Mouse (Mus musculus) megakaryocyte, adult 5-6 weeks (primary cell): ENCODE measurements around the gene Neurog3. TPM values are rescaled to one million over a fixed set of nuclear protein-coding genes. Genes with fewer than 3 reads are reported as not detected.

Source experiments
- ATAC-seq: 2 replicates; pipeline ENCODE4 v1.8.0; 2016; ENCODE audit warnings: mild to moderate bottlenecking, inconsistent platforms; ENCODE audit not compliant: poor library complexity, severe bottlenecking
- total RNA-seq, 2 experiments: library from RNA; stranded (forward) in 1 of 2; stranded (reverse) in 1 of 2; fragments of 153-499, 151-499 nt in 1 of 2; fragments of 221-1000, 200-1000 nt in 1 of 2; gene quantifications; 2 replicates each; pipeline versions ENCODE4 v1.2.3 to v1.2.4; 2015 to 2017

Gene Neurog3
- total RNA-seq, 2 experiments from 2014 or later = not detected

DNA sequence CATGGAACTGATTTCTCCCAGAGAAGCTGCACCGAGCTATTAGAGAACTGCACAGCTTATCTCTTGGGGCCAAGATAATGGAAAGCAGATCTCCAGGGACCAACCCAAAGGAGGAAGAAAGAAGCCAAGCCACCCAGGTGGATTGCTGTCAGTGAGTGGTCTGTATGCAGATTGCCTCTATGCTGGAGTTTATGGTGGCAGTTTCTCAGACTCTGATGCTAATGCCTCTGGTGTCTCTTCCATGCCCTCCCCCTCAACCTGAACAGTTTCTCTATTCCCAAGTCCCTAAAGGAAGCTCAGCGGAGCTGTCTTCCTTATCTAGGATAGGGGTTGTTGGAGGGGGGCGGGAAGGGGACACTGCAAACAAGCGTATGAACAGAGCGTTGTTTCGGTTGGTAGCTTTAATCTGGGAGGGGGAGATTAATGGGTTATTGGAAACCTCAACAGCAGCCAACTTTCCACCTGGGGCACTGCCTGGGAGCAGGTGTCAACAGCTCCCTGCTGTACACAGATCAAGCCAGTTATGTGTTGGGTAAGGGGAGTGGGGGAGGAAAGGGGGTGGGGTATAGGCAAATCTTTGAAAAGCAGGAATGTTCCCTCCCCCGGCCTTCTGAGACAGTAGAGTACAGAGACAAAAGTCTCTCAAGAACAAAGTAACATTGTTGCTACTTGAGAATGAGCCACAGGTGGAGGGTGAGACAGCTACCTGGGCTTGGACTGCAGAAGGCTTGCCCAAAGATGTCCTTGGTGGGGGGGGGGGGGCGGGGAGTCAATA, 3.0 kb downstream of the Neurog3 start:
- no peak for ATAC-seq

DNA sequence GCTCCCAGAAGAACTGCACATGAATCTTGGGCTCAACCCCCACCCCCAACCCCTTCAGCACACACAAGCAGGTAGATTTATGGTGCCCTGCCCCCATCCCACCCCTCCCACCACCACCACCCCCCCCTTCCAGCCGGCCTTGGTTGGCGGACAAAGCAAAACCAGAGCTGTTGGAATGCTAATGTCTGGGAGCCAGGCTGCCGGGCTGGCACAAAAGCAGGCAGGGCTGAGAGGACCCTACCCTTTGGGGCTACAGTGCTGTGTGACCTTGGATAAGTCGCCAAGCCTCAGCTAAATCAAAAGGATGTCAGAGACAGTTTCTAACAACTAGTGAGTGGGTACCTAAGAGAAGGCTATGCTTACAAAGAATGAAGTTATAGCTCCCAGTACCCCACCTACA, 4.3 kb downstream of the Neurog3 start:
- no peak for ATAC-seq

DNA sequence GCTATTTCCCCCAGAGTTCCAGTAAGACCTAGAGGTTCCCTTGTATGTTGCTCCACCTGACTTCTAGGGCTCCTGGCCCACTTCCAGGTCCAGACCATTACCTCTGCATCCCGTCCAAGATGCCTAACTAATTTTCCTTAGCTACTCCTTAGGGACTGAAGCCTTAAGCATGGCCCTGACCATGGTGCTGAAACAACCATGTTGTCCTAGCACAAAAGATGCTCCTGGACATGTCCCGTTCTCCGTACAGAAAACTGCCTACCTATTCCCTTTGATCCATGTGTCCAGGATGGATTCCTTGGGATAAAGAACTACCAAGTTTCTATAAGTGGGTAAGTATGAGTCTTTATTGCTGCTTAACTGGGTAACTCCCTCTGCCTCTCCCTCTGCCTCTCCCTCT, 5.2 kb downstream of the Neurog3 start:
- ATAC-seq = no peak

DNA sequence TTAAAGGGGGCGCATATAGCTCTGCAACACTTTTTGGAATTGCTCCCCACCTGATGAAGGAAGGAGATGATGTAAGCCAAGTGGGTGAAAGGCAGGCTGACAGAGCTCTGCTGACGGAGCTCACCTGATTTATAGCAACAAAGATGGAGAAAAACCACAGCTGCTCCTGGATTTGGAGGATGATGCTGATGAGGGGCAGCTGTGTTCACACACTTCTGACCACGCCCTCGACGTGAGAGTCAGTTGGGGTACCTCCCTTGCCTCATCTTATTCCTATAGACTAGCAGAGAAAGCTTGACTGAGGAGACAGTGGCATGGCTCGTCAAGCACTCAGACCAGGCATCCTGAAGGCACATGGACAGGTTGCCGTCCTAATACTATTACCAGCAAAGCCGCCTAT, 10.9 kb downstream of the Neurog3 start, which contains the start of gene Fam241b:
Gene Fam241b (minus strand): TSS at position 101 of the 400 bp plus-strand sequence.
- no peak for ATAC-seq

DNA sequence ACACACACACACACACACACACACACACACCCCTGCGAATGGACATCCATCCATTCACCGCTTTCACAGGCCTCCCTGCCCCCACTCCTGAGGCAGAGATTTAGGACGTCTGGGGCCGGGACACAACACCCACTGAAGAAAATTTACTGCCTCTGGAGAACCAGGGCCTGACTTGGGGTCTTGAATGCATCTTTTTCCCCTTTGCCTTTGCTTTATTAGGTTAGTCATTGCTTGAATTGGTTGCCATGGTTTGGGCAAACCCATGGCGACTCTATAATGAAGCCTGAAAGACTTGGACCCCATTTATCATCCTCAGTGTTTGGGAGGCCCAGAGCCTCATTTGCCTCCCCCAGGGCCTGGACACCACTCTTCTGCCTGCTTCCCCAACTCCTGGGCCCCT, 13.1 kb downstream of the Neurog3 start:
- no peak for ATAC-seq

DNA sequence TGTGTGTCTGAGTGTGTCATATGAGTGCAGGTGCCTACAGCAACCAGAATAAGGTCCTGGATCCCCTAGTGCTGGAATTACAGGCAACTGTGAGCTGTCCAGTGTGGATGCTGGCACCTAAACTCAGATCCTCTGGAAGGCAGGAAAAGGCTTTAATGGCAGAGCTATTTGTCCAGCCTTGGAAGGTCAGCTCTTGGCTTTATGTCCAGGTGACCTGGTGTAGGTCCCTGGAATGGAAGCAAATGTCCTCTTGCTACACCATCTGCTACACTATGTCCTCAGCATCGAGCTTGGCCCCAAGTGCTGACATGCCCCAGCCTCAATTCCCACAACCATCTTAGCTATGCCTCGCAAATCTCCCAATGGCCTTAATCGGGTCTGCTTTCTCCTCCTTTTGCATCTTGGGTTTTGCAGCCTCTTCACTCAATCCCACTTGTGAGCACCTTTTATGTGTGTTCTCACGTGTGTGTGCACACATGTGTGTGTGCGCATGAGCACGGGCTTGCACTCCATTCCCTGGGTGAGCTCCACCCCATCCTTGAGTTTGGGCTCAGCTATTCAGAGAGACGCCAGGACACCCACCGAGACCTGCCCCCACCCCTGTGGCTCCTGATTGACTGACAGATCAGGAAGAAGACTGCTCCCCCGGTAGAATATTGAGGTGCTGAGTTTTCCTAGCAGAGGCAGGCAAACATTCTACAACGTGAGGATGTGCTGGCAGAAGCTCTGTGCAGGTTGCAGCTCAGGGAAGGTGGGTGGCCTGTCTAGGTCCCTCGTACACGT, 14.8 kb downstream of the Neurog3 start:
- no peak for ATAC-seq

DNA sequence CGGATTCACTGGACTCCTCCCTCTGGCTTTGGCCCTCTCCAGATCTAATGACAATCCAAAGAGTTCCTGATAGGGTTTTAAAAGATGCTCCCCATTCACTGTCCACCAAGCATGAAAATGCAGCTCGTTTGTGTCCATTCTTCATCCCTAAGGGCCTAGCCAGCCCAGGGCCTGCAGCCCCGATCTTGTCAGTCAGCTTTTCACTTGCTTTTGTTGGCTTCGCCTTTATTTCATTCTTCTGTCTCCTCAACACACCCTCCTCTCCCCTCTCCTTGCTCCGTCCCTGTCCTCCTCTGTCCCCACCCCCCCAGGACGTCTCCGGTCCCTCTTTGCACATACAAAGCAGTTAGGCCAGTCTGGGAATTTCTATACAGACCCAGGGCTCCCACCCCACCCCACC, 17.0 kb downstream of the Neurog3 start:
- ATAC-seq = no peak

DNA sequence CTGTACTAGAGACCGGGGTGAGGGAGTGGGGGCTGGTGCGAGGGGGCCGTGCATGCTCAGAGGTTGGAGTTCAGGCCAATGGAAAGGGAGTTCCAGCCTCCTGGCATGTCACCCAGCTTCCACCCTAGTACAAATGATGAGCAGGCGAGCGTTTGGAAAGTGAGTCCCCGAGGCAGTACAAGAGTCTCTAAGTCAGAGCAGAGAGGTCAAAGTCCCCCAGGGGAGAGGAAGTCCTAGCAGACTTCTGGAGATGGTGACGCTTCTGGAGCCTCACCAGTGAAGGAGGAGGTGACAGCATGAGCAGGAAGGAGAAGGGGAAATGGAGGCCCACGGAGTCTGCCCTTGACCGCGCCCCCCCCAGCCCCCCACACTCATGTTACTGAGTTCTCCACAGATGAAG, 29.5 kb downstream of the Neurog3 start:
- no peak for ATAC-seq

DNA sequence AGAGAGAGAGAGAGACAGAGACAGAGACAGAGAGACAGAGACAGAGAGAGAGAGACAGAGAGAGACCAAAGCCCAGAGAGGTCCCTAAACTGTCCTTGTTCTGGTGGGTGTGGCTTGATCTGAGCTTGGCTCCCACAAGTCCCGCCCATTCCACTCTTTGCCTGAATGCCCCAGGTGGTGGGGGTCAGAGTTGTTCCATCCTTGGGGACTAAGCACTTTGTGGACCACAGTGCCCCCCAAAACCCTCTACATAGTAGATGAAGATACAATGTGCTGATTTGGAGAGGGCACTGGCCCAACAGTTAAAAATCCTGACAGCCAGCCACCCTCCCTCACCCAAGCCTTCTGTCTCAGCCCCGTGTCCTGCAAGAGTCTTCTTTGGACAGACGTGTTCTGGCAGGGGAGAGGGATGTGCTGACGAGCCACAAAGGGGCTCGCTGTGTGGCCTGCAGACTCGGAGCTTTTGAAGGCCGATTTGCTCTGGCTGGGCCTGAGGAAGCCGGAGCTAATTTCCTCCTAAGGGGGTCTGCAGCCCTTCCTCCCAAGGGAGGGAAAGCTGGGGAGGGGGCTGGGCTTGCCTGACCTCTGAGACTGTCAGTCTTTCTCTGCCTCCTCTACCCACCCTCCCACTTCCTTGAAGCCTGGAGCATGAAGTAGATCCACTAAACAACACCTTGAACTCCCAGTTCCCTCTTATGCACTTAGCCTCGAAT, 40.1 kb downstream of the Neurog3 start:
- ATAC-seq = no peak

DNA sequence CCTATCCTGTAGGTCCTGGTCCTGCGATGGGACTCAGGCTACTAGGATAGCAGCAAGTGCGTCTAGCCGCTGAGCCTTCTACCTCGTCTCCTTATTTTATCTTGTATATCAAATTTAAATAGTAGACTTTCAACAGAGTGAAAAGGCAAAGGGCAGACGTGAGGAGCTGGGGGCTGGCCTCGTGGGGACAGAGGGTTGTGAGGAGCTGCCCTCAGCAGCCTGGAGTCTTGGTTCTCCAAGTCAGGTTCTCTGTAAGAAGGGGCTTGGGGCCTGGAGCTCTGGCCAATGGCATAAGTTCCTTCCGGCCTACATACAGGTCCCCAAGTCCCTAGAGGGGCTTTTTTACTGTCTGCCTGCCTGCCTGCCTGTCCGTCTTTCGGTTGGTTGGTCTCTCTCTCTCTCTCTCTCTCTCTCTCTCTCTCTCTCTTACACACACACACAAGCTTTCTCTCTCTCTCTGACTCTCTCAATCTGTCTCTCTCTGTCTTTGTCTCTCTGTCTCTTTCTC, 41.1 kb downstream of the Neurog3 start:
- ATAC-seq = no peak

DNA sequence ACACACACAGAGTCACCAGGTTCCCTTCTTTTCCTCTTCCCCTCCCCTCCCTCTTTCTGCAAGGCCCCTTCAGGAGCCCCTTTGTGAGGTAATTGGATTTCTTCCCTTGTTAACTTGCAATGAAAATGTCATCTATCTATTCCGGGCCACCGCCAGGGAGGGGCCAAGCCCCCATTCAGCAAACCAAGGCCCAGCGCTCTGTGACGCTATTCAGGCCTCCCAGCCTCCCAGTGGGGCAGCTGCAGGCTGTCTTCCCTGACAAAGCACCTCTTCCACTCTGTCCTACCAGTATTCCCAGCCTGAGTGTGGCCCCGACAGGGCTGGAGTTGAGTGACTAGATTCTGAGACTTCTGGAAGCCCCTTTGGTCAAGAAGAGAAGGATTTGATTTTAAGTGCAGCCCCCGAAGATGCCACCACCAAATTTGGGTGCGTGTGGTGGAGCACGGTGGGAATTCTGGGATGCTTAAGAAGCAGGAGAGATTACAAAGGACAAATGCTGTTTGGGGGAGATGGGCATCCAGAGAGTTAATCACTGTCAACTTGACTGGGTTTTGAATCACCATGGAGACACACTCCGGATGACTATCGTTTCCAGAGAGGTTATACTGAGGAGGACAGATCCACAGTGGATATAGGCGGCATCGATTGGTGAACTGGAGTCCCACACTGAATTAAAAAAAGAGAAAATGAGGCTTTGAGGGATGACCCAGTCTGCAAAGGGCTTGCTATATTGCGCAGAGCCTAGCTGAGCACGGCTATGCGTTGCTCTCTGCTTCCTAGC, 41.8 kb downstream of the Neurog3 start:
- ATAC-seq = no peak

DNA sequence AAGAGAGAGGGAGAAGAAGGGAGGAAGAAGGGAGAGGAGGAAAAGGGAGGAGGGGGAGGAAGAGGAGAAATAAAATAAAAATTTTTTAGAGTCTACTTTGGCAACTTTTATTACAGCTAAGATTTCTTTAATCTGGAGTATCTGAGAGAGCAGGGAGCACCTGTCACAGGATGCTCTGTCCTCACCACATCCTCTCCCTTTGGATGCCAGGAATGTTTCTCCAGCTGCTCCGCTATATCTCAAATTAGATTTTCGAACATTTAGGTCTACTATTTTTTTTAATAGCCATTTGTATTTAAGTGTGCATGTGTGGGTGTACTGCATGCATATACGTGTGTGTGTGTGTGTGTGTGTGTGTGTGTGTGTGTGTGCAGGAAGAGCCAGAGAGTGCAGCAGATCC, 47.1 kb downstream of the Neurog3 start:
- ATAC-seq = no peak

DNA sequence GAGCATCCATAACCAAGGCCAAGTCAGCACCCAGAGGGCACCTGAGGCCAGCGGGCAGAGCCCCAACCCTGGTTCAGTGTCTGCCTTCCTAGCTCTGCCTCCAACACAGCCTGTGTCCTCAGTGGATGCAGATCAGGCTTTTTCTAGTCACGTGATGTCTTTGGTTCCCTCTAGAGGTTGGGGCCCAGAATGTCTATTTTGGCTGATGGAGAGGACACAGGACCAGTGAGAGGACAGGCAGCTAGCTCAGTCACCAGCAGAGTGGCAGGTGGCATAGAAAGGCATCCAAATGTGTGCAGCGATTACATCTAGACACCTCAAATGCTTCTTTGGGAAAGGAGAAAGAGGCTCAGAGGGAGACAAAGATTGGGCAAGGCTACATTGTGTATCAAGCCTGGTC, 48.8 kb downstream of the Neurog3 start:
- no peak for ATAC-seq

DNA sequence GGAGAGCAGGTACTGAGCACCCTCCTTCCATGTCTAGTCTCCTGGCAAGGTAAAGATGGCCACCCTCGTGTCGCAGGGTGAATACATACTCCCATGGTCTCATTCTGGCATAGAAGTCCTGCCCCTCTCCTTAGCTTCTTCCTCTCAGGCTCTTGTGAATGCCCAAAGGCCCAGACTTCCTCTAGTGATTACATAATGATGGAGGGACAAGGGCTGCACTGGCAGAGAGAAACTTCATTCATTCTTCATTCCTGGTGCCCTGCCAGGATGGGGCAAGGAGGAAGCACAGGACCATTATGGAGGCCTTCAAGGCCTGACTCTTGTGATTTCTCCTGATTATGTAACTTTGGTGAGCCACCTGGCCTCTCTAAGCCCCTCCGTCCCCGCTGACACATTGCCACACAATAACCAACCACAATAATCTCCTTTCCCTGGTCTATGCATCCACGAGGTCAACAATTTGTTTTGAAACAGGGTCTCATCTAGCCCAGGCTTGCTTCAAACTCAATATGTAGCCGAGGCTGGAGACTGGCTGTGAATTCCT, 49.7 kb downstream of the Neurog3 start:
- 0 out of 2 replicates have a peak, but pooled peaks have one; percentile 2 for ATAC-seq

DNA sequence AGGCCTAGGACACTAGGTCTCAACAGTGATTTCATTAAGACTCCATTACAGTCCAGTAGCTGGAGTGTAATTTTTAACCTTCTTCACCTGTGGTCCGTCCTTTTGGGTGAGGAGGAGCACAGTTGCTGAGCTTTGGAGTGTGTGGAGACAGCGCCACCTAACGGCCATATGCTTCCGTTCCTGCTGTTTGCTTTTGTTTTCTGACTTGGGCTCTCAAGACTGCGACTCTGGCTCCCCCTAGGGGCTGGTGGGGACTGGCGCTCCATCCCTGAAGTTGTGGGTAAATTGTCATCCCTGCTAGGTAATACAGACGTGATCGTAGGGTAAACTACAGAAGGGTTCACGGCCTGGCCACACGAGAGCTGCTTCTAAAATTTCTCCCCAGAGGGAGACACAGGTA, 50.2 kb downstream of the Neurog3 start:
- peak; percentile 97 for ATAC-seq

Other genes with a start within 250 kb of the Neurog3 start
- gene Col13a1, start 154.0 kb upstream of the Neurog3 start, total RNA-seq (2015) = not detected in 2 replicates
- gene Col13a1, start 154.0 kb upstream of the Neurog3 start, total RNA-seq (2017) = not detected in 2 replicates
- gene Fam241b, start 10.8 kb downstream of the Neurog3 start, total RNA-seq (2015) = not detected in 2 replicates
- not detected in 2 replicates for gene Fam241b, start 10.8 kb downstream of the Neurog3 start, total RNA-seq (2017)
- gene Tspan15, start 98.2 kb downstream of the Neurog3 start, total RNA-seq (2015) = 0.20 and 0.80 TPM in 2 replicates
- 0.18 and 0.24 TPM in 2 replicates for gene Tspan15, start 98.2 kb downstream of the Neurog3 start, total RNA-seq (2017)
- gene Tacr2, start 119.3 kb downstream of the Neurog3 start, total RNA-seq (2015) = not detected in 2 replicates
- not detected in 2 replicates for gene Tacr2, start 119.3 kb downstream of the Neurog3 start, total RNA-seq (2017)
- 17.9 and 18.8 TPM in 2 replicates for gene Hk1, start 246.8 kb downstream of the Neurog3 start, total RNA-seq (2015)
- gene Hk1, start 246.8 kb downstream of the Neurog3 start, total RNA-seq (2017) = 39.7 and 49.7 TPM in 2 replicates